Mouse (Mus musculus) liver, adult 2 months (tissue): ENCODE measurements around the gene Gm28043.

Source experiments
- CTCF ChIP-seq: fragments of 200-500 bp; IDR thresholded peaks from 2 replicates; pipeline ENCODE4 v1.5.1; 2011; ENCODE audit warnings: low read depth, low read length, control low read depth
- POLR2A ChIP-seq: fragments of 200-500 bp; IDR thresholded peaks from 2 replicates; pipeline ENCODE4 v1.6.1; 2011; ENCODE audit warnings: low read length, control low read depth; ENCODE audit not compliant: insufficient read depth; ENCODE audit errors: extremely low read depth

DNA sequence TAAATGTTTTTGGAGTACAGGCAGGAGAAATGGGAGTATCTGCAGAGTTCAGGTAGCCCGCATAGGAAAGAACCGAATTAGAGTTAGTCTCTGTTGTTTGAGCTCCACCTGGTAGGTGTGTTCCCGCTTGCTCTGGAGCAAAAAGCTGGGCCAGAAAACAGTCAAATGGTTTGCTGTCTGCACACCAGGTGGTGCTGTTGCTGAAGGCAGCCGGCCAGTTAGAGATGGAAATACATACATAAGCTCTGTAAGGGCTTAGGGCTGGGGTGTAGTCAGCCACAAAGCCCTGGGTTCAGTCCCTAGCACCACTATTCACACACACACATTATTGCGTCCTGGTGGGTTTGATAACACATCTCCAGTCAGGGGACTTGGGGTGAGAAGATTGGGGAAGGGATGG is 21.4 kb downstream of the Gm28043 start:
- TF ChIP-seq POLR2A (no peak), CTCF (peak; percentile 60)
